33 mouse cellular contexts compared by ENCODE assay signal in the genomic region with DNA sequence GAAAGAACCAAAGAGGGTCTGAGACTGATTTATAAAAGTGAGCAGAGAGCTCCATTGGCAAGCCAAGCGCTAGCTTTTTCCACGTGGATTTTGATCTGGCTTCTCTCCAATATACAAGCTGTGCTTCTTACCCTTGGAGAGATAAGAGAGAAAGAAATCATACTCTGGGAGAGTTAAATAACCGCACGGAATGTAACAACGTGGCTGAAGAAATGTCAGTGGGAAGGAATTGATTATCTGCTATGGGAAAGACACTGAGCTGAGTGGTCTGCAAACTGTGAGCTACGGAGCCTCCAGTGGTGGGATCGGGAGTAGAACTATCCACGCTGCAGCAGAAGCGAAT. TPM values are rescaled to one million over a fixed set of nuclear protein-coding genes. Genes with fewer than 3 reads are reported as not detected.
DNase-seq lines count a peak whose midpoint lies in the region; ATAC-seq and TF ChIP-seq lines count a peak whose summit lies in the region.
"Had no signal": no experiment of that assay in that cellular context is flagged by ENCODE, and none has a peak within 500 bp of the region (broad histone marks: within the 10 kb centered on the region; RNA-seq: fewer than 3 reads in every experiment).

No protein-coding gene starts in this region.

- H3K9ac ChIP-seq in heart, embryonic 13.5 days: no peak overlapping the region
- no peak overlapping the region for H3K9ac ChIP-seq in liver, adult 2 months (ENCODE audit: low read depth, low read length)
- no peak overlapping the region for H3K9ac ChIP-seq in midbrain, postnatal 0 days (replicated peaks; ENCODE audit: low read length, poor library complexity, severe bottlenecking)
- H3K9ac ChIP-seq in midbrain, embryonic 11.5 days (ENCODE audit: low read length): no peak overlapping the region
- H3K9ac ChIP-seq in forebrain, embryonic 13.5 days: no peak overlapping the region
- H3K9ac ChIP-seq: embryonic facial prominence, embryonic 13.5 days; forebrain, embryonic 12.5 days; hindbrain, embryonic 15.5 days; neural tube, embryonic 12.5 days had no signal

- H3K4me1 ChIP-seq in heart, embryonic 13.5 days: peaks cover 20% of the 10 kb centered on the region
- H3K4me1 ChIP-seq in liver, adult 2 months (ENCODE audit: control insufficient read depth, insufficient read depth, low read length): peaks cover 1% of the 10 kb centered on the region
- no peaks in the 10 kb centered on the region for H3K4me1 ChIP-seq in midbrain, postnatal 0 days (ENCODE audit: insufficient read depth, low read length)
- no peaks in the 10 kb centered on the region; the same call in 1 of the 2 replicates for H3K4me1 ChIP-seq in midbrain, embryonic 11.5 days (ENCODE audit: control insufficient read depth, insufficient read depth, low read length)
- H3K4me1 ChIP-seq in forebrain, embryonic 10.5 days: no peaks in the 10 kb centered on the region
- peaks cover 3% of the 10 kb centered on the region; the same call in 1 of the 2 replicates for H3K4me1 ChIP-seq in forebrain, embryonic 13.5 days
- H3K4me1 ChIP-seq: hindbrain, embryonic 10.5 days; hindbrain, embryonic 15.5 days; midbrain, embryonic 10.5 days; neural tube, embryonic 12.5 days had no signal

- DNase-seq in heart, adult 18-20 months: no peak
- DNase-seq in liver, adult 2 months (ENCODE audit: extremely low read depth, low read depth, low spot score): no peak
- DNase-seq in liver: no peak
- no peak for DNase-seq in midbrain, postnatal 0 days (ENCODE audit: low spot score)
- DNase-seq in midbrain, embryonic 11.5 days (ENCODE audit: low spot score, missing footprints): no peak
- no peak for DNase-seq in forebrain, embryonic 10.5 days (ENCODE audit: extremely low spot score, low spot score)
- DNase-seq: adrenal gland, postnatal 14 days; cerebellum, adult 11-12 months; cerebellum, adult 9-11 months; embryo, embryonic 11 days; gastrocnemius, postnatal 10 days; heart, postnatal 14 days; lung, adult 2 months; right cerebral cortex, adult 18-20 months had no signal

- TF ChIP-seq POLR2A in liver, adult 2 months (IDR thresholded peaks at IDR 0.05; ENCODE audit: extremely low read depth, insufficient read depth, low read length): no peak

- H3K79me2 ChIP-seq in liver, adult 2 months (ENCODE audit: control insufficient read depth, insufficient read depth, low read length): no peaks in the 10 kb centered on the region

- 44% methylated on average over 9 of the region's 9 CpGs for WGBS in heart, embryonic 13.5 days
- WGBS in liver, adult 2 months: 55% methylated on average over 9 of the region's 9 CpGs
- WGBS in midbrain, postnatal 0 days: 72% methylated on average over 9 of the region's 9 CpGs
- 80% methylated on average over 9 of the region's 9 CpGs for WGBS in midbrain, embryonic 11.5 days
- WGBS in forebrain, embryonic 10.5 days: 84% methylated on average over 9 of the region's 9 CpGs
- WGBS in forebrain, embryonic 13.5 days: 84% methylated on average over 9 of the region's 9 CpGs

- H3K9me3 ChIP-seq in heart, embryonic 13.5 days: no peaks in the 10 kb centered on the region
- H3K9me3 ChIP-seq in midbrain, postnatal 0 days (ENCODE audit: low read length): no peaks in the 10 kb centered on the region
- H3K9me3 ChIP-seq in midbrain, embryonic 11.5 days (ENCODE audit: control insufficient read depth, low read length): no peaks in the 10 kb centered on the region
- H3K9me3 ChIP-seq in forebrain, embryonic 10.5 days: no peaks in the 10 kb centered on the region
- H3K9me3 ChIP-seq in forebrain, embryonic 13.5 days (replicated peaks): no peaks in the 10 kb centered on the region
- H3K9me3 ChIP-seq: embryonic facial prominence, embryonic 13.5 days; forebrain, embryonic 12.5 days; hindbrain, embryonic 10.5 days; hindbrain, embryonic 15.5 days; midbrain, embryonic 10.5 days; neural tube, embryonic 12.5 days had no signal

- no peak for ATAC-seq in heart, embryonic 13.5 days (ENCODE audit: extremely low read depth, insufficient number of reproducible peaks, low FRiP score, low TSS enrichment)
- no peak for ATAC-seq in midbrain, postnatal 0 days (ENCODE audit: low FRiP score)
- ATAC-seq in midbrain, embryonic 11.5 days (ENCODE audit: low FRiP score): no peak
- no peak for ATAC-seq in forebrain, embryonic 13.5 days
- ATAC-seq: inflammation-experienced regulatory T-cells, adult 6 months; midbrain, embryonic 16.5 days; Patski had no signal

- peak overlapping the region; percentile 46; the same call in 1 of the 2 replicates for H3K27ac ChIP-seq in heart, embryonic 13.5 days (replicated peaks)
- H3K27ac ChIP-seq in liver, adult 2 months (replicated peaks; ENCODE audit: insufficient read depth, low read depth, low read length): peak overlapping the region; percentile 19; the same call in 1 of the 2 replicates
- no peak overlapping the region for H3K27ac ChIP-seq in midbrain, postnatal 0 days (ENCODE audit: low read depth, low read length)
- no peak overlapping the region for H3K27ac ChIP-seq in midbrain, embryonic 11.5 days (ENCODE audit: low read depth, low read length)
- no peak overlapping the region for H3K27ac ChIP-seq in forebrain, embryonic 10.5 days
- H3K27ac ChIP-seq in forebrain, embryonic 13.5 days: no peak overlapping the region
- H3K27ac ChIP-seq: forebrain, embryonic 12.5 days; hindbrain, embryonic 10.5 days; hindbrain, embryonic 15.5 days; layer of hippocampus, adult 2 months; left cerebral cortex, adult 2 months; macrophage; midbrain, embryonic 10.5 days; neural tube, embryonic 12.5 days had no signal

- no peaks in the 10 kb centered on the region for H3K27me3 ChIP-seq in heart, embryonic 13.5 days (replicated peaks)
- H3K27me3 ChIP-seq in liver, adult 2 months (ENCODE audit: control insufficient read depth, insufficient read depth, low read length): no peaks in the 10 kb centered on the region
- no peaks in the 10 kb centered on the region for H3K27me3 ChIP-seq in midbrain, postnatal 0 days (ENCODE audit: insufficient read depth, low read length)
- H3K27me3 ChIP-seq in midbrain, embryonic 11.5 days (ENCODE audit: control insufficient read depth, insufficient read depth, low read length): no peaks in the 10 kb centered on the region
- H3K27me3 ChIP-seq in forebrain, embryonic 10.5 days (ENCODE audit: poor library complexity, severe bottlenecking): no peaks in the 10 kb centered on the region
- no peaks in the 10 kb centered on the region for H3K27me3 ChIP-seq in forebrain, embryonic 13.5 days
- H3K27me3 ChIP-seq: embryonic facial prominence, embryonic 13.5 days; forebrain, embryonic 12.5 days; hindbrain, embryonic 15.5 days; neural tube, embryonic 12.5 days; Patski had no signal

- no peak for TF ChIP-seq CTCF in liver, adult 2 months (IDR thresholded peaks at IDR 0.05; ENCODE audit: low read depth, low read length)
- peak; percentile 35 for TF ChIP-seq CTCF in midbrain, postnatal 0 days (IDR thresholded peaks at IDR 0.05)

- H3K4me2 ChIP-seq in heart, embryonic 13.5 days: no peak overlapping the region
- H3K4me2 ChIP-seq in midbrain, postnatal 0 days (ENCODE audit: low read depth, low read length, poor library complexity, severe bottlenecking): no peak overlapping the region
- no peak overlapping the region for H3K4me2 ChIP-seq in midbrain, embryonic 11.5 days
- H3K4me2 ChIP-seq in forebrain, embryonic 13.5 days: no peak overlapping the region
- H3K4me2 ChIP-seq: embryonic facial prominence, embryonic 13.5 days; forebrain, embryonic 12.5 days; heart, embryonic 11.5 days; hindbrain, embryonic 15.5 days; liver, embryonic 11.5 days; neural tube, embryonic 12.5 days had no signal

- H3K4me3 ChIP-seq in heart, embryonic 13.5 days: no peak overlapping the region
- no peak overlapping the region for H3K4me3 ChIP-seq in liver, adult 2 months (ENCODE audit: insufficient read depth, low read depth, low read length)
- H3K4me3 ChIP-seq in midbrain, postnatal 0 days (ENCODE audit: low read depth, low read length): no peak overlapping the region
- no peak overlapping the region for H3K4me3 ChIP-seq in midbrain, embryonic 11.5 days (ENCODE audit: low read depth, low read length)
- no peak overlapping the region for H3K4me3 ChIP-seq in forebrain, embryonic 10.5 days
- no peak overlapping the region for H3K4me3 ChIP-seq in forebrain, embryonic 13.5 days
- H3K4me3 ChIP-seq: embryonic facial prominence, embryonic 13.5 days; erythroblast, embryonic 14.5 days; forebrain, embryonic 12.5 days; hindbrain, embryonic 10.5 days; hindbrain, embryonic 15.5 days; layer of hippocampus, adult 2 months; left cerebral cortex, adult 2 months; midbrain, embryonic 10.5 days; myocyte; neural tube, embryonic 12.5 days had no signal

- H3K36me3 ChIP-seq in heart, embryonic 13.5 days: no peaks in the 10 kb centered on the region
- H3K36me3 ChIP-seq in liver, adult 2 months (ENCODE audit: control insufficient read depth, insufficient read depth, low read length): no peaks in the 10 kb centered on the region
- no peaks in the 10 kb centered on the region for H3K36me3 ChIP-seq in midbrain, postnatal 0 days (ENCODE audit: insufficient read depth, low read length)
- H3K36me3 ChIP-seq in midbrain, embryonic 11.5 days (ENCODE audit: control insufficient read depth, insufficient read depth, low read length): no peaks in the 10 kb centered on the region
- H3K36me3 ChIP-seq in forebrain, embryonic 10.5 days (replicated peaks): no peaks in the 10 kb centered on the region
- no peaks in the 10 kb centered on the region for H3K36me3 ChIP-seq in forebrain, embryonic 13.5 days (ENCODE audit: poor library complexity, severe bottlenecking)
- H3K36me3 ChIP-seq: embryonic facial prominence, embryonic 13.5 days; forebrain, embryonic 12.5 days; hindbrain, embryonic 10.5 days; hindbrain, embryonic 15.5 days; midbrain, embryonic 10.5 days; neural tube, embryonic 12.5 days had no signal

RNA-seq across cellular contexts. Expression of gene Rhobtb1, which starts 46.4 kb away (rescaled TPM):
- 29.2 and 30.9 TPM in 2 replicates for polyA plus RNA-seq in heart, embryonic 13.5 days (2015; fragmentation: Nextera tagmentation; extraction: Ambion mirVana)
- 100 to 1,000 TPM in 1 of 2 experiments, 10 to 100 TPM in 1; 98.0 to 172 TPM for total RNA-seq in heart, adult 18-20 months (2021)
- 45.2 and 47.9 TPM in 2 replicates for total RNA-seq in liver, adult 2 months (2014; rRNA removed)
- 14.3 and 17.4 TPM in 2 replicates for polyA plus RNA-seq in liver, adult 2 months (2012; rRNA removed)
- 9.2 and 13.2 TPM in 2 replicates for total RNA-seq in midbrain, postnatal 0 days (2014; rRNA removed)
- 10.7 and 15.3 TPM in 2 replicates for polyA plus RNA-seq in midbrain, postnatal 0 days (2015; fragmentation: Nextera tagmentation; extraction: Ambion mirVana)
- 14.2 TPM in 2 replicates for polyA plus RNA-seq in midbrain, embryonic 11.5 days (2014; fragmentation: Nextera tagmentation; extraction: Ambion mirVana)
- polyA plus RNA-seq in forebrain, embryonic 10.5 days (2016; fragmentation: Nextera tagmentation; extraction: Ambion mirVana): 13.0 and 14.0 TPM in 2 replicates
- polyA plus RNA-seq in forebrain, embryonic 13.5 days (2015; fragmentation: Nextera tagmentation; extraction: Ambion mirVana): 13.4 and 16.4 TPM in 2 replicates
- total RNA-seq: MEL had no signal
- polyA plus RNA-seq: inflammation-experienced regulatory T-cells, adult 6 months had no signal

Comparison
In these comparisons a context has a peak if more than half of its experiments do, and no peak if none do; other contexts are left out.
1. H3K27ac ChIP-seq: peak in heart, embryonic 13.5 days (single experiment) and liver, adult 2 months (single experiment); none in midbrain, postnatal 0 days (single experiment), midbrain, embryonic 11.5 days (single experiment), forebrain, embryonic 10.5 days (single experiment) and forebrain, embryonic 13.5 days (single experiment).